25 mouse cellular contexts compared by ENCODE assay signal in genomic region chr17:53577754-53578153, GRCm38 (mm10). TPM values are rescaled to one million over a fixed set of nuclear protein-coding genes. Genes with fewer than 3 reads are reported as not detected.
DNase-seq lines count a peak whose midpoint lies in the region; ATAC-seq and TF ChIP-seq lines count a peak whose summit lies in the region.
"Had no signal": no experiment of that assay in that cellular context is flagged by ENCODE, and none has a peak within 500 bp of the region (broad histone marks: within the 10 kb centered on the region; RNA-seq: fewer than 3 reads in every experiment).

No protein-coding gene starts in this region.

- no peaks in the 10 kb centered on the region for H3K9me3 ChIP-seq in heart, embryonic 15.5 days (replicated peaks)
- H3K9me3 ChIP-seq in heart, embryonic 10.5 days = no peaks in the 10 kb centered on the region
- H3K9me3 ChIP-seq in kidney, embryonic 15.5 days (replicated peaks) = no peaks in the 10 kb centered on the region
- H3K9me3 ChIP-seq: embryonic facial prominence, embryonic 15.5 days; hindbrain, embryonic 13.5 days; neural tube, embryonic 13.5 days had no signal

- DNase-seq in heart, embryonic 10.5 days (ENCODE audit: low spot score) = no peak
- peak; percentile 35 for DNase-seq in 3134 (ENCODE audit: extremely low read depth, insufficient read length, low spot score)
- DNase-seq in 3T3-L1 (ENCODE audit: low read depth, low spot score) = peak; percentile 81
- no peak for DNase-seq in Patski (ENCODE audit: low read depth, low spot score)
- no peak for DNase-seq in left cerebral cortex, postnatal 36 days (ENCODE audit: low spot score in 2 of 2)
- no peak for DNase-seq in left cerebral cortex, adult 11 months (ENCODE audit: low spot score)
- DNase-seq: adrenal gland, adult 8-10 months; cerebellum, adult 11 months; embryo, embryonic 11 days; gastrocnemius, postnatal 36 days; heart, postnatal 10 days; layer of hippocampus, postnatal 36 days; lung, embryonic 14.5 days; lung, postnatal 4 days; thymus, postnatal 4 days had no signal

- intact Hi-C loops in left cerebral cortex, postnatal 36 days (cut with DNase I) = no loop called here

- ATAC-seq in heart, embryonic 15.5 days (replicated peaks; ENCODE audit: insufficient number of reproducible peaks, insufficient read depth, low FRiP score, low read depth) = no peak
- peak; percentile 71 for ATAC-seq in Patski
- no peak for ATAC-seq in kidney, embryonic 15.5 days (replicated peaks; ENCODE audit: low FRiP score)
- ATAC-seq: intestine, embryonic 16.5 days had no signal

- H3K4me3 ChIP-seq in heart, embryonic 15.5 days = no peak overlapping the region
- no peak overlapping the region for H3K4me3 ChIP-seq in heart, embryonic 10.5 days
- H3K4me3 ChIP-seq in kidney, embryonic 15.5 days (replicated peaks) = no peak overlapping the region
- H3K4me3 ChIP-seq: embryonic facial prominence, embryonic 15.5 days; hindbrain, embryonic 13.5 days; neural tube, embryonic 13.5 days had no signal

- H3K27me3 ChIP-seq in heart, embryonic 15.5 days = no peaks in the 10 kb centered on the region
- no peaks in the 10 kb centered on the region for H3K27me3 ChIP-seq in heart, embryonic 10.5 days (ENCODE audit: insufficient read depth, poor library complexity, severe bottlenecking)
- no peaks in the 10 kb centered on the region for H3K27me3 ChIP-seq in Patski
- H3K27me3 ChIP-seq in kidney, embryonic 15.5 days = no peaks in the 10 kb centered on the region
- H3K27me3 ChIP-seq: embryonic facial prominence, embryonic 15.5 days; hindbrain, embryonic 13.5 days; neural tube, embryonic 13.5 days had no signal

- no peaks in the 10 kb centered on the region for H3K36me3 ChIP-seq in heart, embryonic 15.5 days
- no peaks in the 10 kb centered on the region for H3K36me3 ChIP-seq in heart, embryonic 10.5 days
- no peaks in the 10 kb centered on the region for H3K36me3 ChIP-seq in kidney, embryonic 15.5 days
- H3K36me3 ChIP-seq: embryonic facial prominence, embryonic 15.5 days; hindbrain, embryonic 13.5 days; neural tube, embryonic 13.5 days had no signal

- peak overlapping the region; percentile 67; the same call in 1 of the 2 replicates for H3K27ac ChIP-seq in heart, embryonic 15.5 days
- no peak overlapping the region for H3K27ac ChIP-seq in heart, embryonic 10.5 days
- H3K27ac ChIP-seq in kidney, embryonic 15.5 days = no peak overlapping the region
- H3K27ac ChIP-seq: embryonic facial prominence, embryonic 15.5 days; hindbrain, embryonic 13.5 days; neural tube, embryonic 13.5 days; stomach, postnatal 0 days had no signal

- no peak for TF ChIP-seq CTCF in Patski (IDR thresholded peaks at IDR 0.05)

- H3K9ac ChIP-seq in heart, embryonic 15.5 days = no peak overlapping the region
- H3K9ac ChIP-seq in kidney, embryonic 15.5 days = no peak overlapping the region
- H3K9ac ChIP-seq: embryonic facial prominence, embryonic 15.5 days; hindbrain, embryonic 13.5 days; lung, embryonic 14.5 days; neural tube, embryonic 13.5 days had no signal

- in situ Hi-C loops in Patski (cut with MboI; ENCODE audit: low pct_unique_long_range_greater_than_20kb) = loop anchor here (10.0 kb wide), 1 partner anchor 587 kb away; no protein-coding TSS in a partner anchor

- H3K4me1 ChIP-seq in heart, embryonic 15.5 days (replicated peaks) = peaks cover 39% of the 10 kb centered on the region
- H3K4me1 ChIP-seq in heart, embryonic 10.5 days = peaks cover 43% of the 10 kb centered on the region
- peaks cover 18% of the 10 kb centered on the region for H3K4me1 ChIP-seq in kidney, embryonic 15.5 days

- 50% methylated on average over 5 of the region's 5 CpGs for WGBS in heart, embryonic 15.5 days
- 63% methylated on average over 5 of the region's 5 CpGs for WGBS in heart, embryonic 10.5 days
- WGBS in kidney, embryonic 15.5 days = 73% methylated on average over 5 of the region's 5 CpGs

- POLR2A ChIA-PET in Patski (lab: Charles Lee) = no interaction called here

- CTCF ChIA-PET in Patski (lab: Charles Lee) = interaction anchor here (0.9 to 1.5 kb wide), 3 partner anchors 9 to 15 kb away, joined by 3 to 7 read pairs (median 3); no protein-coding TSS in a partner anchor

- no peak overlapping the region for H3K4me2 ChIP-seq in heart, embryonic 15.5 days
- no peak overlapping the region for H3K4me2 ChIP-seq in kidney, embryonic 15.5 days
- H3K4me2 ChIP-seq: embryonic facial prominence, embryonic 15.5 days; hindbrain, embryonic 13.5 days; lung, embryonic 14.5 days; midbrain, embryonic 11.5 days; neural tube, embryonic 13.5 days had no signal

RNA-seq across cellular contexts. Expression of gene Kat2b, which starts 11.1 kb away (rescaled TPM):
- 9.7 and 10.1 TPM in 2 replicates for polyA plus RNA-seq in heart, embryonic 15.5 days (2015; fragmentation: Nextera tagmentation; extraction: Ambion mirVana)
- 4.1 and 5.9 TPM in 2 replicates for polyA plus RNA-seq in heart, embryonic 10.5 days (2016; fragmentation: Nextera tagmentation; extraction: Ambion mirVana)
- polyA plus RNA-seq in Patski (2021) = 53.3 TPM
- 10 to 100 TPM; 10.5 to 16.1 TPM for total RNA-seq in left cerebral cortex, postnatal 36 days (2021)
- polyA plus RNA-seq in kidney, embryonic 15.5 days (2015; fragmentation: Nextera tagmentation; extraction: Ambion mirVana) = 3.8 and 4.4 TPM in 2 replicates

RNA-seq across cellular contexts. Expression of gene Pp2d1, which starts 38.5 kb away (rescaled TPM):
- polyA plus RNA-seq in heart, embryonic 15.5 days (2015; fragmentation: Nextera tagmentation; extraction: Ambion mirVana) = 0.18 and 0.21 TPM in 2 replicates
- 0.27 and 0.34 TPM in 2 replicates for polyA plus RNA-seq in heart, embryonic 10.5 days (2016; fragmentation: Nextera tagmentation; extraction: Ambion mirVana)
- polyA plus RNA-seq in Patski (2021) = 0.12 TPM
- not detected for total RNA-seq in left cerebral cortex, postnatal 36 days (2021)
- polyA plus RNA-seq in kidney, embryonic 15.5 days (2015; fragmentation: Nextera tagmentation; extraction: Ambion mirVana) = 0.17 and 0.21 TPM in 2 replicates
- total RNA-seq: adrenal gland, adult 8-10 months; gastrocnemius, postnatal 36 days; heart, postnatal 10 days; layer of hippocampus, postnatal 36 days; monocyte, adult 5-6 weeks had no signal
- polyA plus RNA-seq: spleen, adult 2 months had no signal

Comparison
In these comparisons a context has a peak if more than half of its experiments do, and no peak if none do; other contexts are left out.
1. DNase-seq: peak in 3134 (single experiment) and 3T3-L1 (single experiment); none in heart, embryonic 10.5 days (single experiment), Patski (single experiment), left cerebral cortex, postnatal 36 days (0 of 2) and left cerebral cortex, adult 11 months (single experiment).